Mouse (Mus musculus): Measurements from ENCODE around the gene Vmn2r13.
"Not testable (repeated sequence)": the region's sequence is repeated elsewhere in the genome, so short reads cannot be mapped to it uniquely, and the experiment has no call there.

Vmn2r13 gene

GRCm38 (mm10) chr5:109192099-109192498 is at the start of gene Vmn2r13:
TSS of gene Vmn2r13 (minus strand) at chr5:109192199.
- DNase-seq (ENCODE audit: low read depth, low spot score): not testable (repeated sequence)

- no peak for DNase-seq (ENCODE audit: low read depth, low spot score)
Observed at GRCm38 (mm10) chr5:109224608-109225007, 32.6 kb upstream of the Vmn2r13 start, which contains the start of gene Vmn2r14. TSS of gene Vmn2r14 (minus strand) at chr5:109224708.

GRCm38 (mm10) chr5:109166851-109167250 is 25.1 kb downstream of the Vmn2r13 start:
- DNase-seq (ENCODE audit: low read depth, low spot score): peak; percentile 75

- DNase-seq (ENCODE audit: low read depth, low spot score): peak; percentile 63
Observed at GRCm38 (mm10) chr5:109160121-109160520, 31.9 kb downstream of the Vmn2r13 start.

GRCm38 (mm10) chr5:109159576-109159975 is 32.4 kb downstream of the Vmn2r13 start:
- peak; percentile 73 for DNase-seq (ENCODE audit: low read depth, low spot score)

GRCm38 (mm10) chr5:109158488-109159485 is 33.2 kb downstream of the Vmn2r13 start:
- DNase-seq (ENCODE audit: low read depth, low spot score): peak; percentile 97

- DNase-seq (ENCODE audit: low read depth, low spot score): no peak
Observed at GRCm38 (mm10) chr5:109139546-109139945, 52.5 kb downstream of the Vmn2r13 start.

GRCm38 (mm10) chr5:109136731-109137130 is 55.3 kb downstream of the Vmn2r13 start:
- peak; percentile 93 for DNase-seq (ENCODE audit: low read depth, low spot score)
